Mouse (Mus musculus) erythroblast, embryonic 14.5 days (primary cell): ENCODE measurements around the gene Bnipl.

Source experiments
- GATA1 ChIP-seq: IDR thresholded peaks from 2 replicates; pipeline ENCODE4 v1.6.1; 2012; ENCODE audit warnings: low read length, inconsistent platforms, mixed read lengths
- TAL1 ChIP-seq: IDR thresholded peaks from 3 replicates; pipeline ENCODE4 v1.6.1; 2012; ENCODE audit warnings: low read length, inconsistent platforms, mixed read lengths

DNA sequence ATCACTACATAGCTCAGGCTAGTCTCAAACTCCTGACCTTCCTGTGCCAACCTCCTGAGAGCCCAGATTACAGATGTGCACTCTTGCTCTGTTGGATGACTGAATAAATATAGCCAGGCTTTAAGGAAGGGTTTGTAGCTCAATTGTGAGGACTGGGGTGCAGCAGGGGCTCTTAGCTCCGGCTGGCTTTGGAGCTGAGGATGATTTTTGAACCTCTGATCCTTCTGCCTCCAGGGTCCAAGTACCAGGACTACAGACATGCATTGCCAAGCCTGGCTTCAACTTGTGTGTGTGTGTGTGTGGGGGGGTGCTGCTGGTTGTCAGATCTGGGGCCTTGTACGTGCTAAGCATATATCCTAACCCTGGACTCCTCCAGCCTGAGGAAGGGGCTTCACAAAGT is 41.9 kb upstream of the Bnipl start:
- no peak for TF ChIP-seq GATA1
- no peak for TF ChIP-seq TAL1
